Mouse (Mus musculus) midbrain, embryonic 15.5 days (tissue): ENCODE measurements around the gene H2al1j. TPM values are rescaled to one million over a fixed set of nuclear protein-coding genes. Genes with fewer than 3 reads are reported as not detected.

Experiments
- ATAC-seq: fragments of 200-750 bp; cut with Nextera tagmentation; replicated peaks from 2 replicates; pipeline ENCODE4 v1.8.0; 2017; ENCODE audit warnings: moderate TSS enrichment
- H3K27ac ChIP-seq: fragments of 300-500 bp; sonication (generic); 2 replicates; pipeline ENCODE4 v1.5.1; 2015; ENCODE audit warnings: mild to moderate bottlenecking, inconsistent platforms
- H3K27me3 ChIP-seq: fragments of 300-500 bp; sonication (generic); replicated peaks from 2 replicates; pipeline ENCODE4 v1.6.1; 2015; ENCODE audit warnings: inconsistent platforms
- H3K36me3 ChIP-seq: fragments of 300-500 bp; sonication (generic); replicated peaks from 2 replicates; pipeline ENCODE4 v1.6.1; 2015; ENCODE audit warnings: inconsistent platforms
- H3K4me1 ChIP-seq: fragments of 300-500 bp; sonication (generic); 2 replicates; pipeline ENCODE4 v1.6.1; 2015; ENCODE audit warnings: inconsistent platforms
- H3K4me2 ChIP-seq: fragments of 300-500 bp; sonication (generic); 2 replicates; pipeline ENCODE4 v1.6.1; 2015; ENCODE audit warnings: inconsistent platforms, mild to moderate bottlenecking, moderate library complexity
- H3K4me3 ChIP-seq: fragments of 300-500 bp; sonication (generic); 2 replicates; pipeline ENCODE4 v1.5.1; 2015; ENCODE audit warnings: mild to moderate bottlenecking, inconsistent platforms
- H3K9ac ChIP-seq: fragments of 300-500 bp; sonication (generic); 2 replicates; pipeline ENCODE4 v1.6.1; 2015; ENCODE audit warnings: mild to moderate bottlenecking, inconsistent platforms
- H3K9me3 ChIP-seq: fragments of 300-500 bp; sonication (generic); 2 replicates; pipeline ENCODE4 v1.6.1; 2016; ENCODE audit warnings: inconsistent platforms
- WGBS: fragments of 180-500 bp; shearing (Covaris S2); methylation state at CpG from one replicate; pipeline ENCODE4 v1.1.7; 2015; ENCODE audit warnings: mixed read lengths; 5-methylcytosine and 5-hydroxymethylcytosine counted together
- polyA plus RNA-seq: library from polyadenylated mRNA; unstranded; fragments of >200 nt; fragmentation: Nextera tagmentation; extraction: Ambion mirVana; gene quantifications from 2 replicates; pipeline ENCODE4 v1.2.1, GENCODE M21; 2015

Gene H2al1j
- polyA plus RNA-seq, 1 experiment from 2014 or later: not detected

DNA sequence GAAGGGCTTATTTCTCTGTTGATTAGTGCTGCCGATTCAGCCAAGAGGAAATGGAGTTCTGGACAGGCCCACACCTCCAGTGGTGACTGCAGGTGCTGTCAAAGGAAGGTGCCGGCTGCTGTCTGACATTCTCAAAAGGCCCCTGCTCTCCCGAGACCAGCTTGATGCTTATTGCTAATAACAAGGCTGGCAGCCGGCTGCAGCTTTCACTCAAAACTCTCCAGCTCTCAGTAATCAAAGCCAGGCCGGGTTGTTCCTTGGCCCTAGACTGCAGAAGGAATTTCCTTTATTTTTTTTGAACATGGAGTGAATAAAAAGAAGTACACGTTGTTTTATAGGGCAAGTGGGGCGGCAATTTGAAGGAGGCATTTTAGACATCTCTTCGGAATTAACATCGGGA lies 18.1 kb downstream of the H2al1j start:
- no peaks in the 10 kb centered on the region for H3K9me3 ChIP-seq
- H3K4me3 ChIP-seq: no peak overlapping the region
- no peak overlapping the region for H3K4me2 ChIP-seq
- no peaks in the 10 kb centered on the region for H3K4me1 ChIP-seq
- no peaks in the 10 kb centered on the region for H3K27me3 ChIP-seq
- H3K36me3 ChIP-seq: no peaks in the 10 kb centered on the region
- WGBS: 60% methylated on average over 9 of the region's 9 CpGs
- no peak overlapping the region for H3K27ac ChIP-seq
- ATAC-seq: no peak
- H3K9ac ChIP-seq: no peak overlapping the region

- no peak overlapping the region for H3K27ac ChIP-seq
- 88% methylated on average over 3 of the region's 3 CpGs for WGBS
- H3K9me3 ChIP-seq: no peaks in the 10 kb centered on the region
- H3K4me3 ChIP-seq: no peak overlapping the region
- no peaks in the 10 kb centered on the region for H3K36me3 ChIP-seq
- H3K4me1 ChIP-seq: no peaks in the 10 kb centered on the region
- H3K4me2 ChIP-seq: no peak overlapping the region
- no peak for ATAC-seq
- H3K9ac ChIP-seq: no peak overlapping the region
- no peaks in the 10 kb centered on the region for H3K27me3 ChIP-seq
These were observed 19.1 kb downstream of the H2al1j start for GRCm38 (mm10) chrX:11346756-11347155.

DNA sequence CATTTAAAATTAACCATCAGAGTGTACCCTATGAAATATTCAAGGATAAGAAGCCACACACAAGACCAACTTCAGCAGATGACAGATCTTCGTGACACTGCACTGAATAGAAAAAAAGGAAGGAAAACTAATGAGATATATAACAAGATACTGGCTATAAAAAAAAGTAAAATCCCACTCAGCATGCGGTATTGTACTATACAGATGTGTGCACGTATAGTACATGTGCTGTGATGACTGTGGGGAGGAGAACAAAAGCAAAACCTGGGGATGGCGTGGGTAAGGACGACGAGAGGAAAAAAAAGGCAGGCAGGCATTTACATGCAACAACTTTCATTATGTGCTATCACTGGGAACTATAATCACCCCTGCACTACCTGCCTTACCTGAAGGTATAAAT lies 33.2 kb downstream of the H2al1j start:
- Histone ChIP-seq H3K27ac (no peak overlapping the region), H3K4me3 (no peak overlapping the region), H3K9me3 (no peaks in the 10 kb centered on the region), H3K36me3 (no peaks in the 10 kb centered on the region), H3K4me2 (no peak overlapping the region), H3K27me3 (0 out of 2 replicates have a peak, but pooled peaks cover 3% of the 10 kb centered on the region), H3K9ac (no peak overlapping the region), H3K4me1 (no peaks in the 10 kb centered on the region; the same call in 1 of the 2 replicates)
- no peak for ATAC-seq
- 69% methylated on average over 6 of the region's 6 CpGs for WGBS

DNA sequence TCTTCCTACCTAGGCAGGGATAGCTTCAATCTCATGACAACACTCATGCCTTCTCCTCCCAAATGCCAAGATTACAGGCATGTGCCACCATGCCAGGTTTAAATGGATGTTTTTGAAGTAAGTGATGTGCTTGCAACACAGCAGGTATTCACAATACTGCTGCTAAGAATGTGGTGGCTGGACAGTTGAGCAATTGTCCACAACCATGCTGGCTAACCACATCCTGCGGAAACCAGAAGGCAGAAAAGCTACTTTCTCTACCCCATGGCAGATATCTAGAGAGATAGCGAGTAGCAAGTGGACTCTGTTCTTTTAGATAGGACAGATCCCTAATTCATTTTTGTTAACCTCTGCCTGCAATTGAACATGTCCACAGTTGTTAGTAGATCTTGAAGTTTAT lies 33.6 kb downstream of the H2al1j start:
- WGBS: 90% methylated on average over 2 of the region's 2 CpGs
- ATAC-seq: no peak

DNA sequence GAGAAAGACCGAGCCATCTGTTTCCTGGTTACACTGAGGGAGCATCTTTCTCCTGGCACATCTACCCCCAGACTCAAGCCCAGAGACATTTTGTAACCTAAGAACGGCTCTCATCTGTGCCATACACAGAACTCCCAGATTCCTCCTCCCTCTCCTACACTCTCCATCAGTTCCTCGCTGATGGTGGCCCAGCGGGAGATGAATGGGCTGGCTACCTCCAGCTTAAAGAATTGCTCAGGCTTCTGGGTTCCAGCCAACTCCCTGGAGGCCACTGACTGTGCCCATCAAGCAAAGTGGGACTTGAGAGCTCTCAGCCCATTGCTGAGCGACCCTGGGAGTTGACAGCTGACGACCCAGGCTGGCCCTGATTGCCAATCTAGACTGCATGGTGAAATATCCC lies 36.3 kb downstream of the H2al1j start:
- no peaks in the 10 kb centered on the region for H3K36me3 ChIP-seq
- no peaks in the 10 kb centered on the region; the same call in 1 of the 2 replicates for H3K4me1 ChIP-seq
- H3K4me3 ChIP-seq: no peak overlapping the region
- WGBS: 53% methylated on average over 6 of the region's 6 CpGs
- H3K4me2 ChIP-seq: no peak overlapping the region
- no peak overlapping the region for H3K9ac ChIP-seq
- ATAC-seq: no peak
- H3K27me3 ChIP-seq: 0 out of 2 replicates have a peak, but pooled peaks cover 6% of the 10 kb centered on the region
- no peak overlapping the region for H3K27ac ChIP-seq
- no peaks in the 10 kb centered on the region for H3K9me3 ChIP-seq

More for the DNA sequence above, 33.6 kb downstream of the H2al1j start:
- Histone ChIP-seq H3K9me3 (no peaks in the 10 kb centered on the region), H3K9ac (no peak overlapping the region), H3K27me3 (0 out of 2 replicates have a peak, but pooled peaks cover 3% of the 10 kb centered on the region), H3K36me3 (no peaks in the 10 kb centered on the region), H3K4me1 (no peaks in the 10 kb centered on the region; the same call in 1 of the 2 replicates), H3K4me2 (no peak overlapping the region), H3K27ac (no peak overlapping the region), H3K4me3 (no peak overlapping the region)

GRCm38 (mm10) chrX:11365151-11365550 lies 37.5 kb downstream of the H2al1j start:
- H3K36me3 ChIP-seq: no peaks in the 10 kb centered on the region
- no peak overlapping the region for H3K9ac ChIP-seq
- no peak overlapping the region for H3K27ac ChIP-seq
- H3K4me2 ChIP-seq: no peak overlapping the region
- no peaks in the 10 kb centered on the region for H3K9me3 ChIP-seq
- 0 out of 2 replicates have a peak, but pooled peaks cover 3% of the 10 kb centered on the region for H3K27me3 ChIP-seq
- no peak overlapping the region for H3K4me3 ChIP-seq
- H3K4me1 ChIP-seq: no peaks in the 10 kb centered on the region; the same call in 1 of the 2 replicates
- WGBS: 44% methylated on average over 12 of the region's 12 CpGs
- ATAC-seq: peak; percentile 52; the same call in 1 of the 2 replicates

Other genes starting within 250 kb of the H2al1j start
- gene H2al1a, start 28.6 kb upstream of the H2al1j start, polyA plus RNA-seq: not detected in 2 replicates
- not detected in 2 replicates for gene H2al1b, start 25.4 kb upstream of the H2al1j start, polyA plus RNA-seq
- gene H2al1c, start 22.2 kb upstream of the H2al1j start, polyA plus RNA-seq: not detected in 2 replicates
- gene H2al1d, start 19.0 kb upstream of the H2al1j start, polyA plus RNA-seq: not detected in 2 replicates
- gene H2al1e, start 15.9 kb upstream of the H2al1j start, polyA plus RNA-seq: not detected in 2 replicates
- gene H2al1f, start 12.7 kb upstream of the H2al1j start, polyA plus RNA-seq: not detected in 2 replicates
- not detected in 2 replicates for gene H2al1g, start 9.6 kb upstream of the H2al1j start, polyA plus RNA-seq
- not detected in 2 replicates for gene H2al1h, start 6.3 kb upstream of the H2al1j start, polyA plus RNA-seq
- gene H2al1i, start 3.2 kb upstream of the H2al1j start, polyA plus RNA-seq: not detected in 2 replicates